Mouse (Mus musculus): Measurements from ENCODE around the gene Erbb4.
A peak's percentile ranks its signal among the peaks of the same experiment; 100 is the strongest.

Gene Erbb4

DNA sequence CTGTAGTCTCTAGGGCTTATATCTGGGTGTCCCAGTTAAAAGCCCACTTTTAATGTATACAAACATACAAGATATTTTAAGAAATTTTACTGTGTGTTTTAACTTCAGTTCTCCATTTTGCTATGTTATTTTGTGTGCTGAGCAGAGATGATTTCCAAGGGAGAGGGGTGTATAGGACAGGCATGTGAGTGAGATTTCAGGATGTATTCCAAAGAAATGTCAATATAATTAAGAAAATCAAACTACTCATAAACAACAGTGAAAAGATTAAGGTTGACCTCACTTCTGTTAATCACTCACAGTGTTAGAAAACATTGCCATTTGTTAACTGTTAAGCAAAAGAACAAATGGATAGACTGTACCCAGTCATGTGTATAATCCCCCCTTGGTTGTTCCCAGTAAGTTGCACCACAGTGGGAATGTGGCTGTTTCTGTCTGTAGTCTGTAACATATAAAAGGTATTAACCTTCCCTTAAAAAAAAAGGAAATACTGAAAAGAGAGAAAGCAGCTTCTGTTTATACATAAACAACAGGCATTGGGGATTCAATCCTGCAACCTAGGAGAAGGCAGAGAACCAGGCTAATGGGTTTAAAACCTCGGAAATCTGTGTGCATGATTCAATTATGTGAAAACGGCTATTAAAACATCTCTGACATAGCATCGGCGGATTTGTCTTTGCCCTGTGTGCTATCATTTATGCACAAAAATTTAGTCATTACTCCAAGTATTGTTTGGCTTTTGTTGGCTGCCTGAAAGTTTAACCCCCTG lies 84.5 kb downstream of the Erbb4 start:
- DNase-seq: no peak

- DNase-seq: no peak
Measured at GRCm38 (mm10) chr1:69009800-69010505, 97.9 kb downstream of the Erbb4 start.

DNA sequence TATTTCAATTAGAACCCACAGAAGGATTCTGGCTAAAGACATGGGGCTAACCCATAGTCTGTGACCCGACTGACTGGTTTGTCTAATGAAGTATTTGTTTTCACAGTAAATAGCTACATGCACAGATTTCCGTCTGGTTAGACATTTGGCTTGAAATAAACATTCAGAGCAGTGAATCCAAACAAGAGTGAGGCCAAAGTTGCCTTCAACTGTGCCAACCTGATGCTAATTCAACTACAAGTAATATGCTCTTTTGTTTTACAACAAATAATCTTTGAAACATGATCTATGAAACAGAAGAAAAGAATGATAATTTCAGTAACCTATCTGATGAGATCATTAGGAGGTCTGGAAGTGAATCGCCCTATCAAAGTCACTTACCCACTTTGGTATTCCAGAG lies 106.5 kb downstream of the Erbb4 start:
- no peak for DNase-seq

DNA sequence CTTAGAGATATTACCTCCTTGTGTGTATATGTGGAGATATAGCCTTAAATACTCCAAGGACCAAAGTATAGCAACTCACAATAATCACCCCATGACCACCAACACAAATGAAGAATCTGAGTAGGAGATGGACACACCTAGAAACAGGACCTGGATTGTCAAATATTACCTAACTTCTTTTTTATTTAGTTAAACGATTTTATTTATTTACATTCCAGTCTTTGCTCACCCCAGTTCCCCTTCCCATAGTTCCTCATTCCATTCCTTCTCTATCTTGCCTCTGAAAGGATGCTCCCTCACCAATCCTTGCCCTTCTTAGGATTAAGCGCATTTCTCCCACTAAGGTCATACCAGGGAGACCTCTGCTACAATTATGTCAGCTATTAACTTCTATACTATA lies 128.6 kb downstream of the Erbb4 start:
- no peak for DNase-seq

GRCm38 (mm10) chr1:68978571-68978970 lies 129.3 kb downstream of the Erbb4 start:
- no peak for DNase-seq

DNA sequence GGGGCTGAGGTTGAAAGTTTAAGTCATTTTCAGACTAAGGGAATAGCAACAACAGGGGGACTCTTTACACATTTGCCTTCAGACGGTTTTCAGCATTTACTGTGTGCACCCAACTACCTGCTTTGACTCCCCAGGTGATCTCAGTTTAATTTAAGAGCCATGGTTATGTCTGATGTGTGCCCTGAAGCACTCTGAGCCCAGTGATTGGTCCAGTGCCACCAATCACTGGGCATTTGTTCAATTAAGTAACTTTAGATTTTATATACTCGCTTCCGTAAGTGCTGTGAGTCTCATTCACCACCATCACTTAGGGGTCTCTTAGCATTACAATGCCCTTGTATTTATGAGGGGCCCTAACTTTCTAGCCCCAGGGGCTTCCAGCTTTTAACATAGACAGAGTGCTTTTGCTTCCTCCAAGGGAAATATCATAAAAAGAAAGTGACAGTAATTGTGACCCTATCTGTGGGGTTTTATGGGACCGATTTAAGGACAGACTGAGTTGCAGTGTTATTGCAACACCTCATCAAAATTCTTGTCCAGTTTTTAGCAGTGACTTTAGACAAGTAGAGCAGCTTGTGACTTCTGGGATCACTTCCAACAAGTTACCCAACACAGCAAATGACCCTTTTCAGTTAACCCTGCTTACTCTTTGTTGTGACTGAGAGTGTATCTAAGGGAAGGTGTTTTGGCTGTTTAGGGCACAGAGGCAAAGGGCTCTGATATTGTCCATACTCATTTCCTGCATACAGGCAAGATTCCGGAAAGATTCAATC lies 134.3 kb downstream of the Erbb4 start:
- DNase-seq: peak; percentile 47

DNA sequence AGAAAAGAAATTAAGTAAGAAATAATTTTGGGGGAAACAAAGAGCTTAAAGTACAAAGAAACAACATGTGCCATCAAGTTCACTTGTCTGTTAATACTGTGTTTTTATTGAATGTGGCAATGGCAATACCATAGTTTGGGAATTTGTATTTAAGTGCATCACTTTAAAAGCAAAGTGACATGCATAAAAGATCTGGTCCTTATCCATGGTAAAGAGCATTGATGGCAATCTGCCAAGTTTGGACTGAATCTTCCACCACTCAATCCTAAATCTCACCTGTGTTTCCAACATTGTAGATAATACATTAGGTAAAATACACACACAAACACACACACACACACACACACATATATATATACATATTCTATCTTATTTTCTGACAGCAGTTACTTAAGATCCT lies 143.7 kb downstream of the Erbb4 start:
- DNase-seq: no peak

DNA sequence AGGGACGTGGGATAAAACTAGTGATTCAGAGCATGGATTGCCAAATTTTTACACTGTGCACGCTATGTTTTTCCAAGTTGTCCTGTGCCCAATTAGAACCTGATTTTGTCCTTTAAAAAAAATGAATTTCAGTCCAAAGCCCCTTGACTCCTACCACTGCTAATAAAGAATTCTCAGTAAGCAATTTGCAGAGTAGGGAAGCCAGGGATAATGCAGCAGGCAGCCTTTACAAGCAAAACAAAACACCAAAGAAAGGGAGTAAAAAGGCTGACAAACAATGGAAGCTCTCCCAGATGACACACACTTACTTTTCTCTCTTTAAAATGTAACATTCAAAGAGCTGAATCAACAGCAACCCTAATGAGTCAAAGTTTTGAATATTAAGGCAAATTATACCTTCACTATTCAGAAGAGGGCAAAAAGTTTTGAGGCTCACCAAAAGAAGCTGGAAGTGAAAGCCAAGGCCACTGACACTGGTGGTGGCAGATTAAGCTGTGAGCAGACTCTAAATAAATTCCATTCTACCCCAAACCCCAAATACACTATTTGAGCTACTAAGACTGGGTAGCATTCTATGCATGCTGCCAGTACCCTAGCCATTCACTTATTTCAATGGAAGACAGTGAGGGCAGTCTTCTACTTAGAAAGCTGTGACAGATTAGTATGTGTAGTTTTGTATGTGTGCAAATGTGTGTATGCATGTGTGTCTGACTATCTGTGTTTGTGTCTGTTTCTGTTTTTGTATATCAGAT lies 146.3 kb downstream of the Erbb4 start:
- no peak for DNase-seq

DNA sequence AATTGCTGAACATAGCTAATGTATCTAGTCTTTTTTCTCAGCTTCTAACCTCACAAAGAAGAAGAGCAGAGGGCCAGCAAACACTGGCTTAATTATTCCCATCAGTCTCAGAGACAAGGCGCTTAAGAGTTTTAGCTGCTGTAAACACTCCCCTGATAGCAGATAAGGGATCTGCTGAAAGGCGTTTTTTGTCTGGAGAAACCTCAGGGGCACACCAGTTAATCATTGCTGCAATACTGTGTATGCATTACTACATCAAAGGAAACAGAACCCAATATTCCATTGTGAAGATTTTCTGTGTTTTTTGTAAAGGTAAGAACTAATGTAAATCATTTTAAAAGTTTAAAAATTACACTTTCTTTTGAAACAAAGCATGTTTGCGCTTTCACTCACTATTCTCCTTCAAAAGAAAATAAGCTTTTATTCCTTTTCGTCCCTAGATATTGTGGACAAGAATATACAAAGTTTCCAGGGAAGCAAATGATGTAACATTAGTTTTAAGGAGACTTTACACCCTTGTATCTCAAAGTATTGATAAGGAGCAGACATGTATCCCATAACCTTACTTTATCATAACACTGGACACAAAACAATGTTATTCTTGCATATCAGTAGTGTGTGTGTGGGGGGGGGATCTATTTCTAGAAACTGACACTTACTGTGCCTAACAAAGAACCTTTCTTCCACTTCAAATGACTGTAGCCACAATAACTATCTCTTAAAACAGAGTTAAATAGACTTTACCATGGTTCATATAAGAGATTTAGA lies 150.9 kb downstream of the Erbb4 start:
- no peak for DNase-seq

- no peak for DNase-seq
Measured at GRCm38 (mm10) chr1:68955482-68955881, 152.4 kb downstream of the Erbb4 start.

DNA sequence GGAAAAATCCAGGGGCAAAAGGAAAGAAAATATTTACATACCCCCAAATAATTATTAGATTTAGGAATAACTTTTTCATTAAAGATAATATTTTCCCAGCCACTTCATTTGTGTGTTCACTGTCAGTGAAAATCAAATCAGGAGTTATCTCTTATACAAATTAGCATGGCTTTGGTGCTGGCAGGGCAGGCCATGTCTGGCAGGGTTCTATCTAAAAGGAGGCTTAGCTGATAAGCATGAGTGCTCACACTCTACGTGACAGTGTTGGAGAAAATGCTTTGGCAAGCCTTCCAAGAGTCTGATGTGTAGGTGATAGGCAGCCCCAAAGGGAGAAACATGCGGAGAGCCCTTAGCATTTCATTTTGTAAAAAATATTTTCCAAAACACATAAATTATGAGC lies 164.7 kb downstream of the Erbb4 start:
- no peak for DNase-seq

GRCm38 (mm10) chr1:68934804-68935203 lies 173.1 kb downstream of the Erbb4 start:
- DNase-seq: peak; percentile 13

DNA sequence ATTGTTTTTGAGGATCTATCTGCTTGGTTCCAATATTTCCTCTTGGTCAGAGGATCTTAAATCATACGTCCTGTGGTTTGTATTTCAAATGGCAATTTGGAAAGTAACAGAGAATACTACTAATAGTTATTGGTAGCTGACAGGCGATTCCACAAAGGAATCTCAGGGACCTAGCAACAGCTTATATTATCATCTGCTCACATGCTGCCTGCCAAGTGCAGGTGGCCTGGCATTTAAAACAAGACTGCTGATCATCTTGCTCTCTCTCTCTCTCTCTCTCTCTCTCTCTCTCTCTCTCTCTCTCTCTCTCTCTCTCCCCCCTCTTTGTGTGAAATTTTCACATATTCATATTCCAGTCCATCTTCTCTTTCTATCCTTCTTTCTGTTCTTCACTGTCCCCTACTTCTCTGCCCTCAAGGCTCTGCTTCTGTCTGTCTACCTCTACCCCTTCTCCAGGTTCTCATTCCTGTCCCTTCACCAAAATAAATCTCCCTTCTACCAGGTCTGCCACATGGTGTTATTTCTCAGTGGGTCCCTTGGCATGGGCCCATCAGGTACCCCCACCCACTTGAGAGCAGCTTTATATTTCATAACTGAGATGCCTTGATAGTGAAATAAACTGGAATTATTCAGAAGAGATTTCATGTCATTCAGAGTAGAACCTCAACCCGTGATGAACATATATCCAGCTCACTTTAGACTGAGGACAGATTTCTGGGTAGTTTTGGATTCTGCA lies 174.4 kb downstream of the Erbb4 start:
- DNase-seq: no peak

DNA sequence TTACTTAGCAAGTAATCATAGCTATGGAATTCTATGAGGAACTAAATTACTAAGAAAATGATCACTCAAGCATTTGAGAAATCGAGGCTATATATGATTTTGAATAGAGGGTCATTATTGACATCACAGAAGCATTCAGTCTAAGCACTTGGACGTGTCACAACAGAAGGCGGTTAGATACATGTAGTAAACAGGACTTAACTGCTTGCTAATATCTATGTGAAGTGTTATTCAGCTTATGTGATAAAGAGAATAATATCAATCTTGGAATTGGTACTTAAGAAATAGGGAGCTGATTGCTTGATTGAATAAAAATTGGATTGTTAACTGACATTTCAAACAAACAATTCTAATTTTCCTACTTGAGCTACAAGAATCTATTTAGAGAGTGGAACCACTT lies 190.0 kb downstream of the Erbb4 start:
- no peak for DNase-seq

DNA sequence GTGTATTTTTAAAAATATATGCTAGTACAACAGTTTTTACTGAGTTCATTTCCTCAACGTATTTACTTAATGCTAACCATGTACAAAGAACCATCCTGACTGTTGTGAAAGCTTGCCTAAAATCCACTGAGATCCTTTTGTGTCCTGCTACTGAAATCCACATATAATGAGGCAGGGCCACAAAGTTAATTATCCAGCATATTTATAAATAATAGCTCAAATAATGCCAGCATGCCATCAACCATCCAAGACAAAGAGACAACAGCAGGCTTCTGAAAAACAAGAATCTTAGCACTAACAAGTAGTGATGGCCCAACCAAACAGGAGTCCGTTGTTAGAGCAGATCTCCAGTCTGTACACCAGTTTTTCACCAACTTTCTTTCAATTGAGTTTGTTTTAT lies 215.8 kb downstream of the Erbb4 start:
- DNase-seq: no peak

GRCm38 (mm10) chr1:68886823-68887222 lies 221.0 kb downstream of the Erbb4 start:
- no peak for DNase-seq

GRCm38 (mm10) chr1:68874954-68875353 lies 232.9 kb downstream of the Erbb4 start:
- no peak for DNase-seq

GRCm38 (mm10) chr1:68873635-68874020 lies 234.2 kb downstream of the Erbb4 start:
- DNase-seq: no peak

GRCm38 (mm10) chr1:68872976-68873634 lies 234.8 kb downstream of the Erbb4 start:
- no peak for DNase-seq

DNA sequence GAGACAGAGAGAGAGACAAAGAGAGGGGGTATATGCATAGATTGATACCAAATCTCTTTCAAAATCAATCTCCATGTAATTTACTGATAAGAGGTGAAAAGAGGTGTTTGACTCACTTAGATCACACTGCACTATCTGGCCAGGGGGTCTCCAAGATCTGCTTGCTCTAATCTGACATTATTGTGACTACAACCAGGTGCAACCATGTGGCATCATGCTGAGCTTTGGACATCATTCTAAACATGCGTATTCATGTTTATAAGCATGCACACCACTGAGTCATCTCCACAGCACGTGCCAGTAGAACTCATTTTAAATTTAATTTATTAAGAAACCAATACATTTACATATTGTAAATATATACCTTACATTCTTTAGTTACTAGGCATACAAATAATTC lies 247.5 kb downstream of the Erbb4 start:
- no peak for DNase-seq

GRCm38 (mm10) chr1:68859480-68859879 lies 248.4 kb downstream of the Erbb4 start:
- peak; percentile 3 for DNase-seq

Measured in kidney, adult 18-20 months (tissue).